Mouse (Mus musculus) granulocyte monocyte progenitor cell, adult 5-6 weeks (primary cell): ENCODE measurements at regions not wholly inside any gene's neighbourhood (a gene's known extent, or its start where the extent isn't known, plus 50 kb on each side); places are given as distances from the start of the nearest gene placed in this dataset.
A peak's percentile ranks its signal among the peaks of the same experiment; 100 is the strongest.

Experiments used
- ATAC-seq: replicated peaks from 2 replicates; pipeline ENCODE4 v1.8.0; 2016; ENCODE audit warnings: mild to moderate bottlenecking, moderate TSS enrichment, inconsistent platforms; ENCODE audit not compliant: poor library complexity, severe bottlenecking

DNA sequence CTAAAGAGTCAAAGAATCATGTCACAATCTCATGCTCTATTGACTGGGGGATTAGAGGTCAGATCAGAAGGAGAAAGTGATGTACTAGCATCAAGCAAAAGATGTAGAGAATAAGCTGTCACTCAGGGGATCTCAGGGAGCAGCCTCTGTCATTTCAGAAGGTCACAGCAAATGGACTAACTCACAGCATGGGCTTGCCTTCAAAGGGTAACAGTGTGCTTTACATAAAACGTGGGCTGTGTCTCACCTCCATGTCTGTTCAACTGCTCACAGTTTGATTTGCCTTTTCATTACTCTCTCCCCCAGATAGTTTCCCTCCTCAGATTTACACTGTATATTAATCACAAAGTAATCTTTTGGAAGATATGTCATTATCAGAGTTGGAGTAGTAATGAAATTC lies 527.4 kb upstream of the Tyrp1 start:
- ATAC-seq = no peak

DNA sequence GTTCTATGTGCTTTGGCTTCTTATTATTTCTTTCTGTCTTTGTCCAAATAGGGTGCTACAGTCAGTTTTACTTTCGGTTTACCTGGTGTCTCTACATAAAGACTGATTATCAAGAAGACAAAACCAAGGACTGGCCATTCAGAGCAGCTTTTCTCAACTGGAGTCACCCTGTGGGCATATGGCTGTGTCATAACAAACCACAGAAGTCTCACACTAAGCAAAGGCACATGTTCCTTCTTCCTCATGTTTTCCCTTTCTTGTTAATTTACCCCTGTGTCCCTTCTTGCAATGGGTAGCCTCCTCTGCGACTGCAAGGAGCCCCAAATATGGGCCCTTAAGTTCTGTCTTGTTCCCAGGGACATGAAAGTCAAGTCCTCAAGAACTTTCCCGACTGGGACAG lies 523.3 kb upstream of the Tyrp1 start:
- peak; percentile 89 for ATAC-seq

DNA sequence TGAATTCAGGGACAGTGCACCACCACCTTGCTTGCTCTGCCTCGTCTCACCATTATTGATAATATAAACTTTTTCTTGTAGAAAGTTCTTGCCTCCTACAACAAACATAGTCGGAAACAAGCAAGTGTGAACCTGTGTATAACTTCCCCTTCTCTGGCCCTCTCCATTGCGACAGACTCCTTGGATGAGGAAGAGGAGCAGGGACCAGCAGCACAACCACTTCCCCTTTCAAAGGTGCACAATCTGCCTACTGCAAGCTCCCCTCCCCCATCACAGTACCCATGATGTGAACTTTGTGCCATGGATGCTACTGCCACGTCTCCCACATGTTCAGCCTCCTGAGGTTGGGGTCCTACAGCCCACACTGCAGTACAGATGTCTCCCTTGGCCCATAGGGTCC lies 522.8 kb upstream of the Tyrp1 start:
- ATAC-seq = peak; percentile 99
